Comparison of ENCODE assay signal across 8 mouse cellular contexts in the genomic region with DNA sequence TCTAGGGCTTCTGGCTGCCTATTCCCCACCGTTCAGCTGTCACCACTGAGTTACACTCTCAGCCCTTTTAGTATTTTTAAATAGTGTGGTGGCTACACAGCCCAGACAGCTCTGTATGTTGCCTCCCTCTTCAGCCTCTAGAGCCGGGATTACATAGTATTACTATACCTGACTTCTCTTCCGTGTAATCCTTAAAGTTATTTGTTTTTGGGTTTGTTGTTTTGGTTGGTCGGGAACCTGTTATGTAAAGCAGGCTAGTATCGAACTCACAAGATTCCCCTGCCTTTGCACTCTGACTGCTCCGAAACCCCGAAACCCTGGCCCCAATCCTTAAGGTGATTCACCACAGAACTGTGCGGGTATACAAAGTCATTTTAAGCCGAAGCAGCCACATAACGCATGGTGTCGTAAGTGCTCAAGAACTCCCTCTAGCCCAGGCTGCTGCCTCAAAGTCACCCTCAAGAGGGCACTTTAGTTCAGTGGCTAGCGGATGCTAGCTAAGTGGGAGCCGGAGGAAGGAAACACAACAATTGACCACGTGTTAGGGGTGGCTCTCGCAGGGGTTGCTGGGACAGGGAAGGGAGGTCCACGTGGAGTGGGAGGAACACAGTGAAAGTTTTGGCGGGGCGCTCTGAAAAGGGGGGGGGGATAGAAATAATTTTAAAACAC. TPM values are rescaled to one million over a fixed set of nuclear protein-coding genes. Genes with fewer than 3 reads are reported as not detected.
DNase-seq lines count a peak whose midpoint lies in the region; ATAC-seq and TF ChIP-seq lines count a peak whose summit lies in the region.

No protein-coding gene starts in this region.

- H3K4me1 ChIP-seq in forebrain, embryonic 13.5 days: peaks cover 67% of the 10 kb centered on the region
- peaks cover 54% of the 10 kb centered on the region for H3K4me1 ChIP-seq in lung, embryonic 16.5 days (replicated peaks; ENCODE audit: control insufficient read depth, insufficient read depth, low read length)
- H3K4me1 ChIP-seq in olfactory bulb, adult 2 months (ENCODE audit: control insufficient read depth, insufficient read depth, low read length): peaks cover 26% of the 10 kb centered on the region

- peak overlapping the region; percentile 46 for H3K4me3 ChIP-seq in forebrain, embryonic 13.5 days
- peak overlapping the region; percentile 59 for H3K4me3 ChIP-seq in lung, embryonic 16.5 days (ENCODE audit: low read length)
- H3K4me3 ChIP-seq in olfactory bulb, adult 2 months (ENCODE audit: insufficient read depth, low read depth, low read length): peak overlapping the region; percentile 44

- H3K36me3 ChIP-seq in forebrain, embryonic 13.5 days (ENCODE audit: poor library complexity, severe bottlenecking): no peaks in the 10 kb centered on the region
- no peaks in the 10 kb centered on the region for H3K36me3 ChIP-seq in lung, embryonic 16.5 days (ENCODE audit: control insufficient read depth, insufficient read depth, low read length)

- TF ChIP-seq POLR2A in olfactory bulb, adult 2 months (IDR thresholded peaks at IDR 0.05; ENCODE audit: insufficient read depth, low read depth, low read length): no peak

- no peaks in the 10 kb centered on the region for H3K27me3 ChIP-seq in forebrain, embryonic 13.5 days
- H3K27me3 ChIP-seq in lung, embryonic 16.5 days (ENCODE audit: control insufficient read depth, insufficient read depth, low read depth, low read length): no peaks in the 10 kb centered on the region

- peak overlapping the region; percentile 93 for H3K4me2 ChIP-seq in forebrain, embryonic 13.5 days
- H3K4me2 ChIP-seq in lung, embryonic 16.5 days (ENCODE audit: low read depth, low read length): peak overlapping the region; percentile 89

- H3K27ac ChIP-seq in forebrain, embryonic 13.5 days: peak overlapping the region; percentile 40
- H3K27ac ChIP-seq in lung, embryonic 16.5 days (ENCODE audit: low read length): peak overlapping the region; percentile 78
- peak overlapping the region; percentile 53 for H3K27ac ChIP-seq in olfactory bulb, adult 2 months (ENCODE audit: insufficient read depth, low read depth, low read length)

- peak overlapping the region; percentile 62 for H3K9ac ChIP-seq in forebrain, embryonic 13.5 days
- peak overlapping the region; percentile 72 for H3K9ac ChIP-seq in lung, embryonic 16.5 days (ENCODE audit: low read length)

- DNase-seq in MEL-GATA-1-ER (ENCODE audit: extremely low read depth, low read depth): peak; percentile 95
- peak; percentile 79 for DNase-seq in cerebellum, adult 11 months
- peak; percentile 85 to 90 for DNase-seq in heart, postnatal 14 days
- DNase-seq in large intestine, adult 2 months (ENCODE audit: low read depth, low spot score): peak; percentile 90
- peak; percentile 94 for DNase-seq in thymus, postnatal 0 days (ENCODE audit: low spot score)

- TF ChIP-seq CTCF in olfactory bulb, adult 2 months (IDR thresholded peaks at IDR 0.05; ENCODE audit: insufficient read depth, low read depth, low read length): no peak

- peak; percentile 82 for ATAC-seq in forebrain, embryonic 13.5 days
- peak; percentile 71 for ATAC-seq in lung, embryonic 16.5 days (ENCODE audit: low read depth)

- 13% methylated on average over 18 of the region's 18 CpGs for WGBS in forebrain, embryonic 13.5 days
- WGBS in large intestine, adult 2 months: 3% methylated on average over 18 of the region's 18 CpGs
- WGBS in lung, embryonic 16.5 days: 5% methylated on average over 18 of the region's 18 CpGs
- WGBS in olfactory bulb, adult 2 months: 5% methylated on average over 18 of the region's 18 CpGs

- intact Hi-C loops in heart, postnatal 14 days (cut with DNase I): loop anchor here (1.0 to 2.0 kb wide), 3 partner anchors 40 to 88 kb away; no protein-coding TSS in a partner anchor

- no peaks in the 10 kb centered on the region for H3K9me3 ChIP-seq in forebrain, embryonic 13.5 days (replicated peaks)
- H3K9me3 ChIP-seq in lung, embryonic 16.5 days (ENCODE audit: control insufficient read depth, low read length): no peaks in the 10 kb centered on the region

RNA-seq across cellular contexts. Expression of a gene that starts 6.6 kb away (rescaled TPM):
- 31.3 and 32.9 TPM in 2 replicates for polyA plus RNA-seq in forebrain, embryonic 13.5 days (2015; fragmentation: Nextera tagmentation; extraction: Ambion mirVana)
- total RNA-seq in heart, postnatal 14 days (2021): 10 to 100 TPM; 71.2 to 71.8 TPM
- polyA plus RNA-seq in large intestine, adult 2 months (2012; rRNA removed): 22.1 and 32.3 TPM in 2 replicates
- 19.4 and 20.3 TPM in 2 replicates for polyA plus RNA-seq in lung, embryonic 16.5 days (2015; fragmentation: Nextera tagmentation; extraction: Ambion mirVana)
- polyA plus RNA-seq in olfactory bulb, adult 2 months (2012; ENCODE audit: insufficient read depth, insufficient read length, low replicate concordance, missing spikeins): 206 and 252 TPM in 2 replicates
- 14.4 and 20.4 TPM in 2 replicates for polyA plus RNA-seq in thymus, postnatal 0 days (2015; fragmentation: Nextera tagmentation; extraction: Ambion mirVana)

RNA-seq across cellular contexts. Expression of a gene that starts 13.6 kb away (rescaled TPM):
- 2.1 and 2.3 TPM in 2 replicates for polyA plus RNA-seq in forebrain, embryonic 13.5 days (2015; fragmentation: Nextera tagmentation; extraction: Ambion mirVana)
- total RNA-seq in heart, postnatal 14 days (2021): 10 to 100 TPM; 20.7 to 31.5 TPM
- polyA plus RNA-seq in large intestine, adult 2 months (2012; rRNA removed): 32.0 and 71.6 TPM in 2 replicates
- 1.4 and 1.6 TPM in 2 replicates for polyA plus RNA-seq in lung, embryonic 16.5 days (2015; fragmentation: Nextera tagmentation; extraction: Ambion mirVana)
- not detected in 2 replicates for polyA plus RNA-seq in olfactory bulb, adult 2 months (2012; ENCODE audit: insufficient read depth, insufficient read length, low replicate concordance, missing spikeins)
- polyA plus RNA-seq in thymus, postnatal 0 days (2015; fragmentation: Nextera tagmentation; extraction: Ambion mirVana): 2.6 and 3.0 TPM in 2 replicates

RNA-seq across cellular contexts. Expression of a gene that starts 16.0 kb away (rescaled TPM):
- 46.4 and 51.1 TPM in 2 replicates for polyA plus RNA-seq in forebrain, embryonic 13.5 days (2015; fragmentation: Nextera tagmentation; extraction: Ambion mirVana)
- total RNA-seq in heart, postnatal 14 days (2021): 10 to 100 TPM; 23.6 to 25.0 TPM
- 21.1 and 23.8 TPM in 2 replicates for polyA plus RNA-seq in large intestine, adult 2 months (2012; rRNA removed)
- 33.2 and 36.6 TPM in 2 replicates for polyA plus RNA-seq in lung, embryonic 16.5 days (2015; fragmentation: Nextera tagmentation; extraction: Ambion mirVana)
- polyA plus RNA-seq in olfactory bulb, adult 2 months (2012; ENCODE audit: insufficient read depth, insufficient read length, low replicate concordance, missing spikeins): not detected in 2 replicates
- polyA plus RNA-seq in thymus, postnatal 0 days (2015; fragmentation: Nextera tagmentation; extraction: Ambion mirVana): 21.8 and 23.8 TPM in 2 replicates

RNA-seq across cellular contexts. Expression of a gene that starts 47.9 kb away (rescaled TPM):
- 2.4 and 3.0 TPM in 2 replicates for polyA plus RNA-seq in forebrain, embryonic 13.5 days (2015; fragmentation: Nextera tagmentation; extraction: Ambion mirVana)
- 1 to 10 TPM in 1 of 2 experiments, under 1 TPM in 1; 0.61 to 1.0 TPM for total RNA-seq in heart, postnatal 14 days (2021)
- polyA plus RNA-seq in large intestine, adult 2 months (2012; rRNA removed): 29.2 and 37.4 TPM in 2 replicates
- 1.3 and 1.4 TPM in 2 replicates for polyA plus RNA-seq in lung, embryonic 16.5 days (2015; fragmentation: Nextera tagmentation; extraction: Ambion mirVana)
- 182 TPM in 1 of 2 replicates, not detected in the other for polyA plus RNA-seq in olfactory bulb, adult 2 months (2012; ENCODE audit: insufficient read depth, insufficient read length, low replicate concordance, missing spikeins)
- 0.86 and 1.1 TPM in 2 replicates for polyA plus RNA-seq in thymus, postnatal 0 days (2015; fragmentation: Nextera tagmentation; extraction: Ambion mirVana)

RNA-seq across cellular contexts. Expression of a gene that starts 48.2 kb away (rescaled TPM):
- polyA plus RNA-seq in forebrain, embryonic 13.5 days (2015; fragmentation: Nextera tagmentation; extraction: Ambion mirVana): 93.5 and 95.2 TPM in 2 replicates
- total RNA-seq in heart, postnatal 14 days (2021): 100 to 1,000 TPM; 123 to 130 TPM
- 55.9 and 83.8 TPM in 2 replicates for polyA plus RNA-seq in large intestine, adult 2 months (2012; rRNA removed)
- 36.3 and 36.4 TPM in 2 replicates for polyA plus RNA-seq in lung, embryonic 16.5 days (2015; fragmentation: Nextera tagmentation; extraction: Ambion mirVana)
- polyA plus RNA-seq in olfactory bulb, adult 2 months (2012; ENCODE audit: insufficient read depth, insufficient read length, low replicate concordance, missing spikeins): 251 and 495 TPM in 2 replicates
- 7.3 and 9.1 TPM in 2 replicates for polyA plus RNA-seq in thymus, postnatal 0 days (2015; fragmentation: Nextera tagmentation; extraction: Ambion mirVana)

Comparison
In these comparisons a context has a peak if more than half of its experiments do, and no peak if none do; other contexts are left out.
1. Peak in every context shown above with its lines: DNase-seq, ATAC-seq, H3K4me3 ChIP-seq and H3K27ac ChIP-seq.